Mouse (Mus musculus): ENCODE results near the gene Mat1a. TPM values are rescaled to one million over a fixed set of nuclear protein-coding genes. Genes with fewer than 3 reads are reported as not detected.

Gene Mat1a
- polyA plus RNA-seq, 1 experiment, result 0.16 TPM

GRCm38 (mm10) chr14:41140686-41141085 is 35.9 kb downstream of the Mat1a start:
- TF ChIP-seq CTCF (IDR thresholded peaks at IDR 0.05; ENCODE audit: borderline replicate concordance, extremely low read depth, insufficient read depth, insufficient read length) (no peak), POLR2A (IDR thresholded peaks at IDR 0.05; ENCODE audit: borderline replicate concordance, extremely low read depth, insufficient read depth, insufficient read length, poor library complexity, severe bottlenecking) (no peak)
- DNase-seq (ENCODE audit: low read depth), result no peak

GRCm38 (mm10) chr14:41146035-41146434 is 41.2 kb downstream of the Mat1a start:
- TF ChIP-seq POLR2A (IDR thresholded peaks at IDR 0.05; ENCODE audit: borderline replicate concordance, extremely low read depth, insufficient read depth, insufficient read length, poor library complexity, severe bottlenecking) (no peak), CTCF (IDR thresholded peaks at IDR 0.05; ENCODE audit: borderline replicate concordance, extremely low read depth, insufficient read depth, insufficient read length) (no peak)
- no peak for DNase-seq (ENCODE audit: low read depth)

GRCm38 (mm10) chr14:41146922-41147321 is 42.1 kb downstream of the Mat1a start:
- DNase-seq (ENCODE audit: low read depth), result no peak

DNA sequence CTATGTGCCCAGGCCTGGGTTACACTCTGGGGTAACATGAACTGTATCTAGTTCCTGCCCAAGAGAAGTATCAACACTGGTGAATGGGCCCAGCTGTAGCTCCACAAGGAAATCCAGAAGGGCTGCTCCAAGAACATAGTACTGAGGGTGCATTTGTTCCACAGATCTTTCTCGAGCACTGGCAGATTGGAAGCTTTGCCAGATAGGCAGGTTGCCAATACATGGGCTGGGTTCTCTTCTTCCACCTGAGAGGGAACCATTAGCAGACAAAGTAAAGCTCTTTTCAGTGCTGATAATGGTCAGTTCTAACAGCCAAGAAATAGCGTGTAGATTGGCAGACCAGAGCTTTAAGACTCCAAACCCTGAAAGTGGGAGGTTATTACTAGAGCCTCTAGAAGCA is 42.5 kb downstream of the Mat1a start:
- TF ChIP-seq POLR2A (IDR thresholded peaks at IDR 0.05; ENCODE audit: borderline replicate concordance, extremely low read depth, insufficient read depth, insufficient read length, poor library complexity, severe bottlenecking) (no peak), CTCF (IDR thresholded peaks at IDR 0.05; ENCODE audit: borderline replicate concordance, extremely low read depth, insufficient read depth, insufficient read length) (no peak)
- no peak for DNase-seq (ENCODE audit: low read depth)

More at GRCm38 (mm10) chr14:41146922-41147321, 42.1 kb downstream of the Mat1a start:
- TF ChIP-seq CTCF (IDR thresholded peaks at IDR 0.05; ENCODE audit: borderline replicate concordance, extremely low read depth, insufficient read depth, insufficient read length), result no peak
- TF ChIP-seq POLR2A (IDR thresholded peaks at IDR 0.05; ENCODE audit: borderline replicate concordance, extremely low read depth, insufficient read depth, insufficient read length, poor library complexity, severe bottlenecking), result no peak

DNA sequence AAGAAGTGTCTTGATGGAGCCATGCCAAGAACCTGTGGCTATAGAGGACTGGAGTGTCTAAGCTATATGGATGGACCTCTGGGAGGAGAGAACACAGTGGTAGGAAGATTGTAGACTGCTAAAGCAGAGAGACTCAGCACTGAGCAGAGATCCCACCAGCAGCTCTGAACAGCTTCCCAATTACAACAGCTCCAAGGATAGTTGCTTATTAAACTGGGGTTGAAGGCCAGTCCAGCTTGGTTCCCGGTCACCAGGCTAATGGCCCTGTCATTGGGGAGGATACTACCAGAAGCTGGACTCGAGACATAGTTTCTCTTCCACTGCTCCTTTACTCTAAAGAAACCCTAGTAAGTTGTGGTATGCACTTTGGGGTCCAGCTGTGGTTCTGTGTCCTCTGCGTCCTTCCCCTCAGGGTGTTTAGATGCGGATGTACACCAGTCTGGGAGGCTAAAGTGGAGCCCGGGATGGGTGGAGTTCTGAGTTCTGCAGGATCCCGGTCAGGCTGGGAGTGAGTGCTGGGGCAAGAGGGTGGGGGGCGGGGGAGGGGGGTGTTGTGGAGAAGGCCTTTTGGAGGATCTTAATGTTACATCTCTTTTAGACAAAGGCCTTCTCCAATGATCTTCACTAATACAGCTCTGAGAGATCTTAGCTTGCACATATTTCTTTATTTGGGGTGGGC is 46.5 kb downstream of the Mat1a start, which contains the start of gene Mbl1:
Gene Mbl1, plus strand, starts transcription at position 239 of the 679 bp plus-strand sequence.
- DNase-seq (ENCODE audit: low read depth), result no peak
- TF ChIP-seq CTCF (IDR thresholded peaks at IDR 0.05; ENCODE audit: borderline replicate concordance, extremely low read depth, insufficient read depth, insufficient read length) (no peak), POLR2A (IDR thresholded peaks at IDR 0.05; ENCODE audit: borderline replicate concordance, extremely low read depth, insufficient read depth, insufficient read length, poor library complexity, severe bottlenecking) (no peak)

- TF ChIP-seq POLR2A (IDR thresholded peaks at IDR 0.05; ENCODE audit: borderline replicate concordance, extremely low read depth, insufficient read depth, insufficient read length, poor library complexity, severe bottlenecking) (no peak), CTCF (IDR thresholded peaks at IDR 0.05; ENCODE audit: borderline replicate concordance, extremely low read depth, insufficient read depth, insufficient read length) (no peak)
- no peak for DNase-seq (ENCODE audit: low read depth)
Measured at GRCm38 (mm10) chr14:41160076-41160475, 55.2 kb downstream of the Mat1a start.

GRCm38 (mm10) chr14:41160743-41161142 is 55.9 kb downstream of the Mat1a start:
- no peak for DNase-seq (ENCODE audit: low read depth)
- TF ChIP-seq CTCF (IDR thresholded peaks at IDR 0.05; ENCODE audit: borderline replicate concordance, extremely low read depth, insufficient read depth, insufficient read length) (no peak), POLR2A (IDR thresholded peaks at IDR 0.05; ENCODE audit: borderline replicate concordance, extremely low read depth, insufficient read depth, insufficient read length, poor library complexity, severe bottlenecking) (no peak)

DNA sequence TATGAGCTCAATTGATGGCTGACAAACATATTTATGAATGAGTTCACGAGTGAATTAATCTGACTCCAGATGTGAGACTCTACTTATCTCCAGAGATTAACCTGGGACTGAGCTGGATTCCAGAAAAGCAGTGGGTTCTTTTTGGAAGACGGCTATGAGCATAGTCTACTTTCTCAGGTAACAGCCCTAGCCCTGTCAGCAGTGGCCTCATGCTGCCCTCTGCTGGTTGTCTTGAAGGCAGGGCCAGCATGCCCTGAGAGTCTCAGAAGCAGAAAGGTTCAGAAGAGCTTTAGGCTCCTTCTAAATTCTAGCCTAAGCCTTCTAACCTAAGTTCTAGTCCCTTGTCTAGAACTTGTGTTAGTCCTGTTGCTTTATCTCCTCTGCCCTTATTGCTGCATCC is 57.8 kb downstream of the Mat1a start:
- peak; percentile 27 for DNase-seq (ENCODE audit: low read depth)
- peak; percentile 75 for TF ChIP-seq CTCF (IDR thresholded peaks at IDR 0.05; ENCODE audit: borderline replicate concordance, extremely low read depth, insufficient read depth, insufficient read length)
- no peak for TF ChIP-seq POLR2A (IDR thresholded peaks at IDR 0.05; ENCODE audit: borderline replicate concordance, extremely low read depth, insufficient read depth, insufficient read length, poor library complexity, severe bottlenecking)

- TF ChIP-seq POLR2A (IDR thresholded peaks at IDR 0.05; ENCODE audit: borderline replicate concordance, extremely low read depth, insufficient read depth, insufficient read length, poor library complexity, severe bottlenecking), result no peak
- TF ChIP-seq CTCF (IDR thresholded peaks at IDR 0.05; ENCODE audit: borderline replicate concordance, extremely low read depth, insufficient read depth, insufficient read length), result no peak
- DNase-seq (ENCODE audit: low read depth), result no peak
Measured at GRCm38 (mm10) chr14:41167278-41167677, 62.4 kb downstream of the Mat1a start.

DNA sequence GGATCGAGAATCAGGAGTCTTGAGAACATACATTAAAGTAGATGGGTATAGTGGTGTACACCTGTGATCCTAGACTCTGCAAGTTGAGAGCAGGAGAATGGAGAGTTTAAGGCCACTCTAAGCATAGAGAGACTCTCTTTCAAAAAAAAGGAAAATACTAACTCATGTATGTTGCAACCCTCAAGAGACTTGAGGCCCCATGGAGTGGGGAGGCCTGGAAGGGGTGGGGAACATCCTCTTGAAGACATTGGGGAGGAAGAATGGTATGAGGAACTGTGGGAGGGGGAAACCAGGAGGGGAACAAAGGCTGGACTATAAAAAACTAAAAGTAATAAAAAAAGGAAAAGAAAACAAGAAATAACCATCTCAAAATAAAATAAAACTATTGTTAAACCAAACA is 63.7 kb downstream of the Mat1a start:
- TF ChIP-seq POLR2A (IDR thresholded peaks at IDR 0.05; ENCODE audit: borderline replicate concordance, extremely low read depth, insufficient read depth, insufficient read length, poor library complexity, severe bottlenecking) (no peak), CTCF (IDR thresholded peaks at IDR 0.05; ENCODE audit: borderline replicate concordance, extremely low read depth, insufficient read depth, insufficient read length) (no peak)
- no peak for DNase-seq (ENCODE audit: low read depth)

DNA sequence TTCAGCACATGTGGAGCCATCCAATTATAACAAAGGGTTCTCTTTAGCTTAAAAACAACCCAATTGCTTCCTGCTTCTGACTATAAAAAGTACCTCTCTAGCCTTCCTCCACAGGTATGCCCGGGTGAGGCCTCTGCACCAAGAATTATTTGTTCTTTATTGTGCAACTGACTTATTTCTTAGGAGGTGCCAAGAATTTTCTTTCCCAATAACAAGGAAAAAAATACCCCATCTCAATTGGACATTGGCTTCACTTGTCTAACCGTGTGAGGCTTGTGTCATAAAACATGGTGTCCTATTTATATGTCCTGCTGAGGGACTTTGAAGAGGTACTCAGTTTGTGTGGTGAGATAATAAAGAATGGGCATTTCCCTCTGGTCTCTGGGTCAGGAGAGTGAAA is 65.7 kb downstream of the Mat1a start:
- no peak for DNase-seq (ENCODE audit: low read depth)
- TF ChIP-seq CTCF (IDR thresholded peaks at IDR 0.05; ENCODE audit: borderline replicate concordance, extremely low read depth, insufficient read depth, insufficient read length) (no peak), POLR2A (IDR thresholded peaks at IDR 0.05; ENCODE audit: borderline replicate concordance, extremely low read depth, insufficient read depth, insufficient read length, poor library complexity, severe bottlenecking) (no peak)

Other genes starting within 250 kb of the Mat1a start
- 2.2 and 4.1 TPM in 2 replicates for gene Sh2d4b, start 211.8 kb upstream of the Mat1a start, polyA plus RNA-seq (2012; rRNA removed)
- gene Tspan14, start 138.2 kb upstream of the Mat1a start, polyA plus RNA-seq (2012; rRNA removed), result 87.7 and 95.4 TPM in 2 replicates
- 26.4 and 43.9 TPM in 2 replicates for gene Fam213a, start 91.2 kb upstream of the Mat1a start, polyA plus RNA-seq (2012; rRNA removed)
- gene Dydc2, start 35.8 kb upstream of the Mat1a start, polyA plus RNA-seq (2012; rRNA removed), result 0.15 and 0.53 TPM in 2 replicates
- 0.11 TPM in 1 of 2 replicates, not detected in the other for gene Dydc1, start 32.1 kb upstream of the Mat1a start, polyA plus RNA-seq (2012; rRNA removed)
- gene Sftpa1, start 26.7 kb downstream of the Mat1a start, polyA plus RNA-seq (2012; rRNA removed), result not detected in 2 replicates
- not detected in 2 replicates for gene Mbl1, start 46.4 kb downstream of the Mat1a start, polyA plus RNA-seq (2012; rRNA removed)
- gene Sftpd, start 80.1 kb downstream of the Mat1a start, polyA plus RNA-seq (2012; rRNA removed), result not detected in 2 replicates
- 0.21 and 0.26 TPM in 2 replicates for gene Gm2832, start 173.8 kb downstream of the Mat1a start, polyA plus RNA-seq (2012; rRNA removed)
- gene Gm5798, start 243.6 kb downstream of the Mat1a start, polyA plus RNA-seq (2012; rRNA removed), result not detected in 2 replicates

Measured in brain, embryonic 14.5 days (tissue).